Mouse (Mus musculus) CD4-positive helper T cell, adult 2 months (primary cell): Measurements from ENCODE around the gene Slc27a1.

Source experiments
- DNase-seq: peaks from one replicate; pipeline ENCODE4 v3.0.0-alpha.2; 2012; ENCODE audit warnings: low read depth, missing footprints, low spot score

Gene Slc27a1

GRCm38 (mm10) chr8:71619786-71620185, 51.1 kb downstream of the Slc27a1 start:
- DNase-seq, result no peak

GRCm38 (mm10) chr8:71625088-71625487, 56.4 kb downstream of the Slc27a1 start:
- DNase-seq, result no peak

GRCm38 (mm10) chr8:71626753-71627152, 58.1 kb downstream of the Slc27a1 start:
- DNase-seq, result no peak

GRCm38 (mm10) chr8:71627265-71628099, 58.8 kb downstream of the Slc27a1 start:
- DNase-seq, result no peak

GRCm38 (mm10) chr8:71628396-71629095, 59.9 kb downstream of the Slc27a1 start:
- no peak for DNase-seq

GRCm38 (mm10) chr8:71629096-71629697, 60.5 kb downstream of the Slc27a1 start:
- peak; percentile 94 for DNase-seq

- peak; percentile 54 for DNase-seq
Measured at GRCm38 (mm10) chr8:71629781-71630212, 61.1 kb downstream of the Slc27a1 start.

- DNase-seq, result no peak
Measured at GRCm38 (mm10) chr8:71630761-71631160, 62.1 kb downstream of the Slc27a1 start.

GRCm38 (mm10) chr8:71631897-71632296, 63.2 kb downstream of the Slc27a1 start:
- no peak for DNase-seq

GRCm38 (mm10) chr8:71633164-71633563, 64.5 kb downstream of the Slc27a1 start:
- peak; percentile 63 for DNase-seq

GRCm38 (mm10) chr8:71633981-71634667, 65.4 kb downstream of the Slc27a1 start:
- peak; percentile 84 for DNase-seq
